Mouse (Mus musculus) embryo, embryonic 9.5 days (tissue): ENCODE data around the gene Prox2.

Source experiments
- DNase-seq: peaks from one replicate; pipeline ENCODE4 v3.0.0-alpha.2; 2017; ENCODE audit errors: extremely low spot score

The Prox2 gene

DNA sequence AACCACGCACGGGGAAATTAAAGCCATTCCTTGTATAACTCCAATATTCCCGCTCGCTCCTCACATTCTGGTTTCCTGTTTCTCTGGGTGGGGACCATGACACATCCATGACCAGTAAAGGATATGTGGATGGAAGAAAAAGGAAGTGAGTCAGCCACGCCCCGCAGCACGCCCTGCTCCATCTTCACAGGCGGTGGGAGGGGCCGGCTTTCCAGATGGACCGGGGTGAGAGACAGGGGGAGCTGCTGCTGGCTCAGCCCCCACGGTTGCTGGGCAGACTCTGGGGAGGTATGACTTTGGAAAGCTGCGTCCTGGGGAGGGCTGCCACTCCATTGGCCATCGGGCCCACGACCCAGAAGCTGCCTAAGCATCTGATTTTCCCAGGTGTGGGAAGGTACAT lies 16.5 kb downstream of the Prox2 start:
- peak; percentile 32 for DNase-seq

DNA sequence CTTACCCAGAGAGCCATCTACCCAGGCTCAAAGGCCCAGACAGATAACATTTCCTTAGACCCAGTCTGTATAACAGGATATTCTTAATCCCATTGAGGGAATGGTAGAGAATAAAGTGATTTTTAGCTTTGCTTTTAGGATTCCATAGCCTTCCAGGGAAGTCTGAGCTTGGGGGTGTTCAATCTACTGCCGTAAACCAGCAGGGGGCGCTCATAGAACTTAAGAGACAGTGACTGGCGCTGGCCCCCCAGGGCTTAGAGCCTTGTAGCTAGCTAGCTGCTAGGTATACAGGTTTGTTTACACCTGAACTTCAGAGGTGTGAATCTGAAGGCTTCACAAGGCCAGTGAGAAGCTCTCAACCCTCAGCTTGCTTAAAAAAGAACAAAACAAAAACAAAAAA lies 18.3 kb downstream of the Prox2 start:
- DNase-seq: peak; percentile 31

GRCm38 (mm10) chr12:85091190-85091589 lies 19.4 kb downstream of the Prox2 start:
- no peak for DNase-seq

DNA sequence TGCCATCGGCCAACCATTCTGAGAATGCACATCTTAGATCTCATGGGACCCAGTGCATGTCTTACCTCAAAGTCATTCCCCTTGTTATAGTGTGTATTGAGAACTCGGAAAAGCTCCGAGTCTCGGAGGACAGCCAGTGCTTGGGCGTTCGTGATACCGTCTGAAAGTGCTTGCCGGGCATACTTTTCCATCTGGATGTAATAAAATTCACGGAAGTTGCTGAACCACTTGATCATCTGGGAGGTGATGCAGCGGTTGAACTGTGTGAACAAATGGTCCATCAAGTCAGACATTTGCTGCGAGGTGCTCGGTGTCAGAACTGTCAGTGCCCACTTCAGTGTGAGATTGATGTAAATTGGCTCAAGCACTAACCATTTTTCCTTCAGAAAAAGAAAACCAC lies 22.7 kb downstream of the Prox2 start:
- DNase-seq: no peak

- DNase-seq: no peak
Observed at GRCm38 (mm10) chr12:85084941-85085340, 25.6 kb downstream of the Prox2 start.

GRCm38 (mm10) chr12:85084257-85084656 lies 26.3 kb downstream of the Prox2 start:
- DNase-seq: no peak

GRCm38 (mm10) chr12:85077100-85077499 lies 33.5 kb downstream of the Prox2 start:
- DNase-seq: no peak

- DNase-seq: no peak
Observed at GRCm38 (mm10) chr12:85071043-85071442, 39.5 kb downstream of the Prox2 start.

- DNase-seq: peak; percentile 6
Observed at GRCm38 (mm10) chr12:85051218-85051617, 59.3 kb downstream of the Prox2 start.
